Mouse (Mus musculus) adrenal gland, adult 18-20 months (tissue): ENCODE data around the gene Olfr1410. TPM values are rescaled to one million over a fixed set of nuclear protein-coding genes. Genes with fewer than 3 reads are reported as not detected.

ENCODE experiments used
- DNase-seq, 2 experiments: peaks; one replicate each; pipeline ENCODE4 v3.0.0; 2021 to 2022; ENCODE audit warnings: low spot score in 2 of 2
- long read RNA-seq, 2 experiments: library from polyadenylated mRNA; stranded (forward); transcript quantifications; one replicate each; pipeline ENCODE4 v2.0.0; 2021
- total RNA-seq, 2 experiments: library from RNA; stranded (reverse); gene quantifications; 1 replicate in 1 of 2; 2 replicates in 1 of 2; pipeline ENCODE4 v1.2.3; 2021

Gene Olfr1410
- not detected for total RNA-seq
- long read RNA-seq, experiment 1, result 0 reads
- long read RNA-seq, experiment 2, result 0 reads

DNA sequence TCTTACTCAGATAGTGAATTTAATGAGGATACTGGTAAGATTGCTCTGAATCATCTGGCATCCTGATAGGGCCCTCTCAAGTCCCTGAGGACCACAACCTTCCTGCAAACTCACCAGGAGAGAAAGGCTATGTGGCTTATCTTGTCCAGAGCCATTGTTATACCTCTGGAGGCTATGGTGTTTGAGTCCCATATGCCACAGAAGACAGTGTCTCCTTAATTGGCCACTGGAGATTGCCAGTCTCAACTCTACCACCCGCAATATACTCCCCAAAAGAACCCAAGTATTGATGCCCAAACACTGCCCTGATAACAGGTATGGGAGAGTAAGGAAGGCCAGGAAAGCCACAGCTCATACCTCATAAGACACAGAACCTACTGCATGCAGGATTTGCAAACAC lies at the start of gene Olfr1410:
Olfr1410 (plus strand) TSS at position 301 of the 400 bp plus-strand sequence.
- DNase-seq, result no peak

DNA sequence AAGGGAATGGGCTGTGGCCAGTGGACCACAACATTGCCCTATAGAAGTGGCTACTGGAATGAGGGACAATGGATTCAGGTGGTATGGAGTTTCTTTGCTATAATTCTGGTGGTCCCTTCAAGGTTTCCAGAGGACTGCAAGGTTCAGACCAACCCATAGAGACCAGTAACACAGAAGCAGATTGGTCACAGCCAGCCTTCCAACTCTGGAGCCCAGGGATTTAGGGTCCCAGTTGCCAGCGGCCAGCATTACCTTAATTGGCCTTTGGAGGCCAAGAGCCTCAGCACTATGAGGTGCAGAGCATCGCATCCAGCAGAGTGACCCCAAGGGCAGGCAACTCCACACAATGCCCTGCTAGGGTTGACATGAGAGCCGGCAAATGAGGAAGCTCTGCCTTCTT lies 34.6 kb upstream of the Olfr1410 start, which contains the start of gene Olfr1413:
Olfr1413 (plus strand) TSS at position 301 of the 400 bp plus-strand sequence.
- DNase-seq, result no peak

DNA sequence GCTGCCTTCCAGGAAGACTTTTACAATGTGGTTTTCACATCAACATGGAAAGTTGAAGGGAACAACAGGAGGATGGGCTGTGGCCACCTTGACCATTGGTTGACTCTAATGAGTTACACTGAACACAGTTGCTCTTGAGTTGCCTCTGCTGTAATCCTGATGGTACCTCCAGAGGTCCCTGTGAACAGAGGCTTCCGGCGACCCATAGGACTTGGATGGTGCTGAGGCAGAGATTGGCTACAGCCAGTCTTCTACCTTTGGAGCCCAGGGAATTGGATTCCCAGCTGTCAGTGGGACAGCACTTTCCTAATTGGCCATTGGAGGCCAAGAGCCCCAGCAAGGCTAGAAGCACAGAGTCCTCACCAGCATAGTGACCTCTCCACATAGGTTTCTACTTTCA lies 20.1 kb upstream of the Olfr1410 start, which contains the start of gene Olfr1412:
Olfr1412 (plus strand) TSS at position 301 of the 400 bp plus-strand sequence.
- DNase-seq, result no peak

DNA sequence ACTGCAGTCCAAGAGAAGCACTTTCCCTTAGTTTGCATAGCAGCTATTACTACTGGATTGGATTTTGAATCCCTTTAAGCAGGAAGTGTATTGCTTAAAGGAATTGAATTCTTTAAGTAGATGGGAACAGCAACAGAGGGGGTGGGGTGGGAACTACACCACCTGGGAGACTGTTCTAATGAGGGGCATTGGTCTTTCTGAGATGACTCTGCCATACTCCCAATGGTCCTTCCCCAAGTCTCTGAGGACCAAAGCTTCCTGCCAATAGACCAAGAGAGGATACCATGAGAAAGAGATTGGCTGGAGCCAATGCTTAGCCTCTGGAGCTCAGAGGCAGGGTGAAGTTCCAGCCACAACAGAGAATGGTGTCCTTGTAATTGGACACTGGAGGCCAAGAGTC lies 11.5 kb upstream of the Olfr1410 start, which contains the start of gene Olfr1411:
Olfr1411 (plus strand) TSS at position 301 of the 400 bp plus-strand sequence.
- no peak for DNase-seq

DNA sequence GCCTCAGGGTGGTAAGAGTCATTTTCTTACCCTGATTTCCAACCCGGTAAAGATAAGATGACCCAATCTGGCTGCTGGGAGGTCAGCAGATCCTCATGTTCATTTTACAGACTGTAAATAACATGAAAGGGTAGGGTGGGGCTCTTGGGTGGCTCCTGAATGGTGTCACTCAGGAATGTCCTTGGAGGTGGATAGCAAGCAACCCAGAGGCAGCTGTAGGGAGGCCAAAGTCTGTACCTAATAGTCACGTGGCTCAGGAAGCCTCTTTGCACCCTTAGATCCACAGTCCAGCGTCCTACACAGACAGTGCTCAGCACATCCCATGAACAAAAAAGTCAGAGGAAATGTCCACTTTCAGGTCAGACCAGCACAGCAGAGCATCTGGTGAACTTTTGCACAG lies 9.6 kb upstream of the Olfr1410 start:
- no peak for DNase-seq

DNA sequence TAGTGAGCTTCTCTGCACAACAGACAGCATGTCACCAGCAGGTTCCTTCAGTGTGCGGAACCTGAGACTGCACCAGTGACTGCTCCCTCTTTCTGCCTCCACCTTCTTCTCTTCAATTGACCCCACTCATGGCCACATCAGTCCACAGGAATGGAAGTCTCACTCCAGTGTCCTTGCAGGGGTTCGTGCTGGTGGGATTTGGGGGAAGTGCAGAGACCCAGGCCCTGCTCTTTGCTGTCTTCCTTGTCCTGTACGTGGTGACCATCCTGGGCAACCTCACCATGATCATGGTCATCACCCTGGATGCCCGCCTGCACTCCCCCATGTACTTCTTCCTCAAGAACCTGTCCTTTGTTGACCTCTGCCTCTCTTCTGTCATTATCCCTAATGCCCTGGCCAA lies 2.1 kb downstream of the Olfr1410 start:
- DNase-seq, result no peak

DNA sequence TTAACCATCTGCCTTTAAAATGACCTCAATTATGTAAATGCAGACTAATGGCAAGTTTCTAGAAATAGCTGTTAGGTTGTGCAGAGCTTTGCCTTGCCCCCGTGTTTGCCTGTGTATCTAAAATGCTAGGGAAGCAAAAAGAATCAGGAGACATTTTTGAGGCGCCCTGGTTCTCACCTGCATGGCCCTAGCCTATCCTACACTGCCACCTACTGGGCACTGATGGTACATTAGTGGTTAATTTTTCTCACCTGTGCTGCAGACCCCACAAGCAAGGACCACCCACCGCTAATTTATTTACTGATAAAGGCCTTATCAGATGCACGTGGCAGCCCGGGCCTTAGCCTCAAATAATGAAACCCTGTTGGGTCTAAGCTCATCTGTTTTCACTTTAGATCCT lies 5.4 kb downstream of the Olfr1410 start:
- DNase-seq, result peak; percentile 54 to 61

DNA sequence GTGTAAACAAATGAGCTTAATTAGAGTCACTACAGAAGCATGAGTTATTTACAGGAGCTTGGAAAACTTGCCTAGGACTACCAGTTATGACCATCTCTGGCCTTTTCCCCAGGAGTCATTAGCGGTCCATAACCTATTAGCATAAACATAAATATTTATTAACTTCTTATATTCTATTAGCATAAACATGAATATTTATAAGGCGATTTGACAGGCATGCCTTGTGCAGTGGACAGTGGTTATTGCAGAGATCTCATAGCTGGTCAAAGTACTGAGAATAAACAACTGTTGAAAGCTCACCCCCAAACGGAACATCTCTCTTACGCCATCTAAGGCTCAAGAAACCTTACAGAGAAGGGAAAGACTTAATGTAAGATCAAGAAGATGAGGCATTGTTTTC lies 7.6 kb downstream of the Olfr1410 start:
- DNase-seq, result no peak

DNA sequence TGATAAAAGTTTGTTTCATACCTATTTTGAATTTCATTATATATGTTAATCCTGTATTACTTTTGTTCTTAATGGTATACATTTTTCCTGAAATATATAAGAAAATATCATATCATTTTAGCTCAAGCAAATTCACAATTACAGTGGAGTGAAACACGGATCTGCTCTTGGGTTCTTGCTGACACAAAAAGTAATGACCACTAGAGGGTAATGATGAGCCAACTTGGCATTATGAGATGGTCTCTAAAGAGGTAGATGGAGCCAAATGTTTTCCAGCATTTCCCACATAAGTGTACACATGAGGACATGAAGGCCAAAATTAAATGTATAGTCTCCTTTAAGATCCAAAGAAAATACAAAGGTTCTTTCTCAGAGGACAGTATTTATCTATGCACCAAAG lies 8.9 kb downstream of the Olfr1410 start:
- DNase-seq, result no peak

DNA sequence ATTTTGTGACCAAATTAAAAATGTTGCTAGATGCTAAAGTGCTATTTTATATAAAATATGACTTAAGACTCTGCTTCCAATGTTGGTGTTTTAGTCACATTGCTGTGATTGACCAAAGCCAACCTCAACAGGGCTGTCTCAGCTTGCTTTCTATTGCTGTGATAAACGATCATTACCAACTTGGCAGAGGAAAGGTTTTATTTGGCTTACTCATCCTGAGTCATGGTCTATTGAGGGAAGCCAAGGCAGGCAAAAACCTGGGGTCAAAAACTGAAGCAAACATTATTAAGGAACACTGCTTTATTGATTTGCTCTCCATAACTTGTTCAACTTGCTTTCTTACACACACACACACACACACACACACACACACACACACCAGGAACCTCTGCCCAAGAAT lies 10.5 kb downstream of the Olfr1410 start:
- no peak for DNase-seq

DNA sequence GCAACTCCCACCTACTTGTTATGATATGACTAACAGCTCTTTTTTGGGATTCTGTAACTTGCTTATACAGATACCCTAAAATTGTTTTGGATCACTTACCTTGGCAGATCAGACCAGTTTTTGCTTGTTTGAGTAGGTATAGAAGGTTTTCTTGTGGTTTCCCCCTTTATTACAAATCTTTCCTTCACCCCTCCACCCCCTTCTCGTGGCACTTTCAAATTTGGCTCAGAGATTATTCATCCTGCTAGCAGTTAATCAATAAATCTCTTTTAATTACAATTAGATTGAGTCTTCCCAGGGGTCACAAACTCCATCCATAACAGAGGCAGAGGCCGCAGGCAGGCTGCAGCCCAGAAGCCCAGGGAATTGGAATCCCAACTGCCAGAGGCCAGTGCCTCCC lies 11.9 kb downstream of the Olfr1410 start, which contains the start of gene Olfr12:
Olfr12 (plus strand) TSS at position 301 of the 400 bp plus-strand sequence.
- no peak for DNase-seq

DNA sequence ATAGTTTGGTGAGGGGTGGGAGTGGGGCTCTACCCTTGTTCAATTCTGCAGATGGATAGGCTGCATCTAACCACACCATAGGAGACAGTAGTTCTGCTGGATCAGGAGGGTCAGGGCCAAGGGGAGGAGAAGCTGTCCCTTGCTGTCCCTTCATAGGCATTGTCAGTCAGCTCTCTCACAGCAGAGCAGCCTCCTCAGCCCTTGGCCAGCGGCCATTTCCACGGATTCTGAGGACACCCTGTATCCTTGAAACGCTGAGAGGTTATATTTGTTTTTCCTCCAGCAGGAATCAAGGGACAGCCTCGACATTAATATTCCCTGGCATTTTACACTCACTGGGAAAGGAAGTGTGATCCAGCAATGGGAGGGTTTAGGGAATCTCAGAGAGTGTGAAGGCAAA lies 12.8 kb downstream of the Olfr1410 start:
- DNase-seq, result peak; percentile 46 to 69

DNA sequence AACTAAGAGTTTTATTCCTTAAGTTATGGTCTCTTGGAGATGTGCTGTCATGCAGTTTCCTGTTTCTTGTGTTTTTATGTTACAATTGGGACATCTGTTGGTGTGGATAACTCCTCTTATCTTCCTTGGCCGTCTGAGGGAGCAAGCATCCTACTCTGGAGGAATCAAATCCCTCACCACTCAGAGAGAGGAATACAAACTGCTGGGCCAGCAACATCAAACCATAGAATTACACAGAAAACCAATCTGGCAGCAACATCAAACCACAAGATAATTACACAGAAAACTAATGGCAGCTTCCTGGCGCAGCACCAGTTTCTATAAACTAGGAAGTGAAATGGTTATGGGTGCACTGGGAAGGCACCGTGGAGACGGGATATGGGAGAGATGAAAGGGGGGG lies 22.6 kb downstream of the Olfr1410 start:
- DNase-seq, result peak in 1 of 2 experiments; percentile 5

DNA sequence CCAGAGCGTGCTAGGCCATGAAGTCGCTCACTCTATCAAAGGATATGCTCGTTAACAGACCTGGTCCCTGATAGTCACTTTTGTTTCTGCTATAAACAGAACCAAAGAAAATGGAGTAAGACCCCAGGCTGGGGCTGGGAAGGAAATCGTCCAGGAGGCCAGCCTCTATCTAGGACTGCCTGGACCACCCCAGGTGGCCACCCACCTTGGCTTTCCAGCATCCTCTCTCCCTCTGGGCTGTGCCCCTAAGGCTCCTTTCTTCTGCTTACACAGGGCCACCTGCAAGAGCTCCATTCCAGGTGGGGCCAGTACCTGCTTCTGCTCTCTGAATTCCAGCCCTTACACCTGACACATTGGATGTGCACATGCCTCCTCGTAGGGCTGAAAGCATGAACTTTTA lies 26.6 kb downstream of the Olfr1410 start:
- DNase-seq, result peak in 1 of 2 experiments; percentile 7

DNA sequence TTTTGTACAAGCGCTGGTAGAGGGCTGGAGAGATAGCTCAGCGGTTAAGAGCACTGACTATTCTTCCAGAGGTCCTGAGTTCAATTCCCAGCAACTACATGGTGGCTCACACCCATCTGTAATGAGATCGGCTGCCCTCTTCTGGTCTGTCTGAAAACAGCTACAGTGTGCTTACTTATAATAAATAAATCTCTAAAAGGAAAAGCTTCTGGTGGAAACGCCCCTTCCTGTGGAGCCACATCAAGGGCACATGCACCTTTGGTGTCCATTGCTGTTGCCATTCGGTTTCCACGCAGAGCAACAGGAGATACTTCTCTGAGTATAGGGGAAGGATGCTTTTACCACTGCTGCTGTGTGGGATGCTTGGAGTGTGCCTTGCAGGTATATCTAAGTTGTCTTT lies 27.4 kb downstream of the Olfr1410 start:
- DNase-seq, result peak in 1 of 2 experiments; percentile 8

DNA sequence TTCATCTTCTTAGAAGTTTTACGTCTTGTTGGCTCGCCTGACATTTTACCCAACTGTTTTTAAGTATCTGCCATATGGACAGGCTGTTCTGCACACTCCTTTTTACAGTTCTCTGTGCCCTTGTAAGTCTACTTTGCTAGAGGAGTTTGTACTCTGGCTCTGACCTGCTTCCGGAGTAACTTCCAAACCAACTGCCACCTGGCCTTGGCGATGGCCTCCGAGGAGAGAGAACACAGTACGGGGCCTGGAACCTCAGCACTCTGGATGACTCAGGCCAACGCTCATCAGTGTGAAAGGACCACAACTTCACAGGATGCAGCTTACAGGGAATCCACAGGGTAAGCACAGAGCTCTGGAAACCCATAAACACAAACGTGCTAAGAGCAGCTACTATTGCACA lies 28.1 kb downstream of the Olfr1410 start:
- DNase-seq, result peak in 1 of 2 experiments; percentile 18

DNA sequence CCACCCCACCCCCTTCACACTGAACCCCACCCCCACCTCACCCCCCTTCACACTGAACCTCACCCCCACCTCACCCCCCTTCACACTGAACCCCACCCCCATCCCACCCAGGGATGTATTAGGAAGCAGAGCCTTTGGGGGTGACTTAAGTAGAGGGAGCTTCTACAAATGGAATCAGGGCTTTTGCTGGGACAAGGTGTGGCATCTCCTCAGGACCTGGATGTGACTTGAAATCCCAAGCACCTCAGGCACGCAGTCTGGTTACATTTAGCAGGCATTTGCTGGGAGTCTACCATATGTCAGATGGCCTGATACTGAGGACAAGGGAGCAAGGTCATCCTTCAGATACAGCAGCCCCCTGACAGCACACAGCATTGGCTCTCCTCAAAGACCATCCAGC lies 29.0 kb downstream of the Olfr1410 start:
- peak in 1 of 2 experiments; percentile 7 for DNase-seq

DNA sequence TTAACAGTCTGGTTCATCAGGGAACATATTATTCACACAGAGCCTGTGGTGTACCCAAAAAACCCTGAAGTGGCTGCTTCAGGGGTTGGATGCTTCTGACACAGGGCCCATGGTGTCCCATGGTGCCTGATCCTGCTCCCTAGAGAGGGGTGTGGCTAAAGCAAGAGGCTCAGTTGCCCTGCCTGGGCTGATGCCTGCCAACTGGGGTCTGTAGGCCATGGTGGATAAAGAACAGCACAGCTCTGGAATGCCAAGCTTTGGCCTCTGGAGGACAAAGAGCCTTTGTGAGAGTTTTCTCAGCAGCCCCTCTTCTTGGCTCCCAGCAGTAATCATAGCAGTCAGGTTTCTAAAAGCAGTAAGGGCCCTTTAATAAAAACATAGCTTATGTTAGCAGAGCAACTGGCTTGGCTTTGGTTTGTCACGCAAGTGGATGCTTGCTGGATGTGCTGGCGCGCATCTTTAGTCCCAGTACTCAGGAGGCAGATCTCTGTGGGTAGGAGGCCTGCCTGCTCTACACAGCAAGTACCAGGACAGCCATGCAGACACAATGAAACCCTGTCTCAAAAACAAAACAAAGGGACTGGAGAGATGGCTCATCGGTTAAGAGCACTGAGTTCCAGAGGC lies 29.5 kb downstream of the Olfr1410 start:
- DNase-seq, result peak in 1 of 2 experiments; percentile 12

DNA sequence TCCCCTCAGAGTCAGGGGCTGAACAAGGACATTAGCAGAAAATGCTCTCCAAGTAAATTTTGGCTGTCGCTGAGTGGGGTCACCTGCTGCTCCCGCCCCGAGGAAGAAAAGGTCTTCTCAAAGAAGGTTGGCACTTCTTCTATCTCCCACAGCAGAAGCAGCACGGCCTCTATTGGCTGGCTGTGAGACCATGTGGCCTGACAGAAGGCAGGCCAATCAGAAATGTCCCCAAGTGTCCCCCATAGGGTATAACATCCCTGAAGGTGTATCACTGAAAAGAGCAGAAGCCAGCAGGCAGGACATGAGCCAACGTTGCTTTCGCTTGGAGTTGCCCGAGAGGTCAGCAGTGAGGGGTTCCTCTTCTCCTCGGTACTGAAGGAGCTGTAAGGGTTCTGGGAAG lies 30.4 kb downstream of the Olfr1410 start:
- DNase-seq, result peak in 1 of 2 experiments; percentile 15

DNA sequence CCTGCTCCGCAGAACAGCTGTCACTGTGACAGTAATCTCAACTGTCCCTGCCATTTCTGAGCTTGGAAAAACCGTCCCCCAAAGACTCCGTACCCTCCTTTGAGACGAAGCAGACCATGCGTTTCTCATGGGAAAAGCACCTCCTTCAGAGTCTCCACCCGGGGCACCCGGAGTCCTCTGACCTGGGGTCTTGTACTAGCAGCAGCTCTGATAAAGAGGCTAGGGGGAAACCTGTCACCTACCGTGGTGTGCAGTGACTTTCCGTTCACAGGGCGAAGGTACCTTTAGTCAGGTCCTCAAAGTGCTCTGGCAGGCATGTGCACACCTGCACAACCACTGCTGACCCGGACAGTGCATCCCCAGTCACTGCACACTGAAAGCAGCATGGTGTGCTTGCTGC lies 31.1 kb downstream of the Olfr1410 start:
- DNase-seq, result peak in 1 of 2 experiments; percentile 13

DNA sequence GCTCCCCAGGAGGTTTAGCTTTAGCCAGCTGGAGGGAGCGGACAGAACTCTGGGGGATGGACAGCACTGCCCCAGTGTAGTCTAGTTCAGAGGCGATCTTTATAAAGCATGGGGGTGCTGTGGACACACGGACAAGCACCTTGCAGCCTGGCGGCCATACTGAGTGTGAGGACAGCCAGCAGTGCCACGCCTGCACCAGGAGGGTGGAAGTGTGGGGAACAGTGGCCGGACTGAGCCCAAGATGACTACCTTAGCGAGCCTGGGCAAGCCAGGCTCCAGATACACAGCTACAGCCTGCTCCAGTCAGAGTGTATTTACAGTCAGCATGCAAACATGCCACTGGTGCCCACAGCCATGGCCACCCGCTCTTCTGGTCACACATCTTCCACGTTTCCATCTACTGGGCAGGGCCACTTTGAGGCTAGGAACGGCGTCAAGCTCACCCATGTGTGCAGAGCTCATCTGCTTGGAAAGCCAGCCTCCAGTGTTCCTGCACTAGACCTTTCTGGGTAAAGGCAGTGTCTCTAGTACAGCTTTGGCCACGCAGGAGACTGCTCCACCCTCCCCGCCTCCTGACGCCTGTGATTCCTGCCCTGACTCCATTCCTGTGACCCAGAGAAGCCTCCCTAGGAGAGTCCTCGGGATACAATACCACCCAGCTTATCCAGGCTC lies 32.1 kb downstream of the Olfr1410 start:
- peak in 1 of 2 experiments; percentile 13 for DNase-seq

DNA sequence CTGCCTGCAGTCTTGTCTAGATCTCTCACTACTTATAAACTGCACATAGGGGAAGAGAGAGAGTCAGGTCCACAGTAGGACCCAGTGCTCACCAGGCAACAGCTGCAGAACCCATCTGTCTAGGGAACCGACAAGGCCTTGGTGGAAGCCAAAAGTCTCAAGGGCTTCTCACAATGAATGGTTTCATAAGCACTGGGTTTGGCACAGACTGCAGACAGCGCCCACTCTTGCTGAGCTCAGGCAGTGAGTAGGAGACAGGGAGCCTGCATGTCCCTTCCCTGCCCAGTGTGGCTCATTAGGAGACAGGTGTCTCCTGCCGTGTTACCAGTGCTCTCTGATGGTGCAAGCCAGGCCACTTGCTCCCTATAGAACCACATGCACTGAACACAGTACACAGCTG lies 32.6 kb downstream of the Olfr1410 start:
- DNase-seq, result peak in 1 of 2 experiments; percentile 15
